Mouse (Mus musculus) embryonic facial prominence, embryonic 15.5 days (tissue): ENCODE measurements at regions not wholly inside any gene's neighbourhood (a gene's known extent, or its start where the extent isn't known, plus 50 kb on each side); places are given as distances from the start of the nearest gene placed in this dataset.

Experiments used
- ATAC-seq: fragments of 200-750 bp; cut with Nextera tagmentation; 2 replicates; pipeline ENCODE4 v1.8.0; 2017; ENCODE audit warnings: low read depth, moderate TSS enrichment; ENCODE audit not compliant: insufficient number of reproducible peaks, low FRiP score, low TSS enrichment
- H3K27ac ChIP-seq: fragments of 300-500 bp; sonication (generic); replicated peaks from 2 replicates; pipeline ENCODE4 v1.5.1; 2015; ENCODE audit warnings: mild to moderate bottlenecking, inconsistent platforms
- H3K27me3 ChIP-seq: fragments of 300-500 bp; sonication (generic); 2 replicates; pipeline ENCODE4 v1.6.1; 2015; ENCODE audit warnings: inconsistent platforms
- H3K36me3 ChIP-seq: fragments of 300-500 bp; sonication (generic); 2 replicates; pipeline ENCODE4 v1.6.1; 2015; ENCODE audit warnings: mild to moderate bottlenecking, inconsistent platforms
- H3K4me1 ChIP-seq: fragments of 300-500 bp; sonication (generic); 2 replicates; pipeline ENCODE4 v1.6.1; 2015; ENCODE audit warnings: inconsistent platforms
- H3K4me2 ChIP-seq: fragments of 300-500 bp; sonication (generic); replicated peaks from 2 replicates; pipeline ENCODE4 v1.6.1; 2015; ENCODE audit warnings: mild to moderate bottlenecking, inconsistent platforms
- H3K4me3 ChIP-seq: fragments of 300-500 bp; sonication (generic); replicated peaks from 2 replicates; pipeline ENCODE4 v1.5.1; 2015; ENCODE audit warnings: mild to moderate bottlenecking, inconsistent platforms
- H3K9ac ChIP-seq: fragments of 300-500 bp; sonication (generic); 2 replicates; pipeline ENCODE4 v1.6.1; 2015; ENCODE audit warnings: inconsistent platforms
- H3K9me3 ChIP-seq: fragments of 300-500 bp; sonication (generic); replicated peaks from 2 replicates; pipeline ENCODE4 v1.6.1; 2016; ENCODE audit warnings: inconsistent platforms
- WGBS: fragments of 180-500 bp; shearing (Covaris S2); methylation state at CpG from one replicate; pipeline ENCODE4 v1.1.7; 2015; 5-methylcytosine and 5-hydroxymethylcytosine counted together

GRCm38 (mm10) chr1:105070661-105071455, 285.7 kb downstream of the Rnf152 start:
- Histone ChIP-seq H3K4me3 (no peak overlapping the region), H3K9me3 (no peaks in the 10 kb centered on the region), H3K4me1 (no peaks in the 10 kb centered on the region), H3K27me3 (no peaks in the 10 kb centered on the region), H3K9ac (no peak overlapping the region), H3K36me3 (no peaks in the 10 kb centered on the region), H3K4me2 (no peak overlapping the region), H3K27ac (no peak overlapping the region)
- 45% methylated on average over 3 of the region's 3 CpGs for WGBS
- ATAC-seq: no peak

- Histone ChIP-seq H3K4me3 (no peak overlapping the region), H3K4me2 (no peak overlapping the region), H3K36me3 (no peaks in the 10 kb centered on the region), H3K9ac (no peak overlapping the region), H3K9me3 (no peaks in the 10 kb centered on the region), H3K27ac (no peak overlapping the region), H3K4me1 (no peaks in the 10 kb centered on the region), H3K27me3 (no peaks in the 10 kb centered on the region)
- 44% methylated on average over 4 of the region's 4 CpGs for WGBS
- ATAC-seq: no peak
Measured at GRCm38 (mm10) chr1:105067902-105068301, 288.6 kb downstream of the Rnf152 start.

- no peak for ATAC-seq
- Histone ChIP-seq H3K4me3 (no peak overlapping the region), H3K36me3 (no peaks in the 10 kb centered on the region), H3K9ac (no peak overlapping the region), H3K27ac (no peak overlapping the region), H3K4me1 (no peaks in the 10 kb centered on the region), H3K4me2 (no peak overlapping the region), H3K27me3 (no peaks in the 10 kb centered on the region), H3K9me3 (no peaks in the 10 kb centered on the region)
- WGBS: 64% methylated on average over 4 of the region's 4 CpGs
Measured at GRCm38 (mm10) chr1:105067049-105067795, 289.3 kb downstream of the Rnf152 start.

GRCm38 (mm10) chr1:105050584-105051363, 282.4 kb downstream of the Cdh20 start:
- Histone ChIP-seq H3K4me1 (no peaks in the 10 kb centered on the region), H3K27me3 (no peaks in the 10 kb centered on the region), H3K4me2 (no peak overlapping the region), H3K27ac (no peak overlapping the region), H3K36me3 (no peaks in the 10 kb centered on the region), H3K9me3 (no peaks in the 10 kb centered on the region), H3K4me3 (no peak overlapping the region), H3K9ac (no peak overlapping the region)
- no peak for ATAC-seq
- WGBS: 63% methylated on average over 10 of the region's 10 CpGs
